Mouse (Mus musculus): ENCODE measurements around the gene Lad1. TPM values are rescaled to one million over a fixed set of nuclear protein-coding genes. Genes with fewer than 3 reads are reported as not detected.

Gene Lad1
- polyA plus RNA-seq, 1 experiment from 2014 or later, result 1.4 TPM

GRCm38 (mm10) chr1:135789815-135790214 lies 28.6 kb upstream of the Lad1 start:
- no peak overlapping the region for H3K4me2 ChIP-seq
- no peak overlapping the region for H3K9ac ChIP-seq
- WGBS, result 9% methylated on average over 5 of the region's 5 CpGs
- H3K27ac ChIP-seq, result no peak overlapping the region
- H3K9me3 ChIP-seq, result no peaks in the 10 kb centered on the region
- no peaks in the 10 kb centered on the region; the same call in 1 of the 2 replicates for H3K27me3 ChIP-seq (replicated peaks)
- no peak overlapping the region for H3K4me3 ChIP-seq
- no peaks in the 10 kb centered on the region for H3K36me3 ChIP-seq (replicated peaks)
- peaks cover 13% of the 10 kb centered on the region for H3K4me1 ChIP-seq
- ATAC-seq (replicated peaks), result no peak

- 63% methylated on average over 13 of the region's 13 CpGs for WGBS
- no peak overlapping the region for H3K4me3 ChIP-seq
- H3K27ac ChIP-seq, result no peak overlapping the region
- peaks cover 14% of the 10 kb centered on the region for H3K4me1 ChIP-seq
- no peaks in the 10 kb centered on the region for H3K9me3 ChIP-seq
- no peak for ATAC-seq (replicated peaks)
- no peak overlapping the region for H3K9ac ChIP-seq
- H3K4me2 ChIP-seq, result no peak overlapping the region
- H3K36me3 ChIP-seq (replicated peaks), result no peaks in the 10 kb centered on the region
- no peaks in the 10 kb centered on the region; the same call in 1 of the 2 replicates for H3K27me3 ChIP-seq (replicated peaks)
Observed at GRCm38 (mm10) chr1:135792143-135792939, 26.1 kb upstream of the Lad1 start.

DNA sequence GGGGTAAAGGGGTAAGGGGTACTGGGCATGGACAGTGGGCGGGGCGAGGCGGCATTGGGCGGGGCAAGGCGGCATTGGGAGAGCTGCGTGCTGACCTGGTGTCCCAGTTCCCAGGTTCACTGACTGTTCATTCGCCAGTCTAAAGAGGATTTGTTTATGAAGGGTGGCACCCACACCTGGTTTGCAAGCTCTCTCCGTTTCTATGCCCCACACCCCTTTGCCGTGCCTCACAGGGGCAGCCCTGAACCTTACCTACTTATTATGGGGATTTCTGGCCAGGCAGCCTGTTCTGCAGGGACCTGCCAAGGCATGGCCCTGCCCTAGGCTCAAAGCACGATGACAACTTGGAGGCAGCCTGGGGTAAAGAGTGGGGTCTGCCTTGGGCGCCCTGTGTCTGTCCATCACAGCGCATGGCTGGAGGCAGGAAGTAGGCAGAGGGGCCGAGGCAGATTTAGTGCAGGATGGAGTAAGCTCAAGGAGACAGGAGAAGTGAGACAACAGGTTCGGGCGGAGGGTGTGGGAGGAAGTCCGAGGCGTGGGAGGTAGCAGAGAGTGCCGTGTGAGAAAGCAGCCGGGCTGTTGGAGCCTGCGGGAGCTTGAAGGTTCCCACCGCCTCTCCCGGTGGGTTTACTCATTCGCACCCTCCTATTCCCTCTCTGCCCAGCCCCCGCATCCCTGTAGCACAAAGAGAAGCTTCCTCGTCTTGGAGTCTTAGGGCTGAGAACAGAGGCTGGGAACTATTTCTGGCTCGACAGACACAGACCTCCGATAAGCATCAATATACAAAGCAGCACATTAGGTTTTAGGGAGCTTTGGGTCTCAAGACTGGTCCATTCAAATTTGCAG lies 24.8 kb upstream of the Lad1 start:
- Histone ChIP-seq H3K27me3 (replicated peaks) (no peaks in the 10 kb centered on the region; the same call in 1 of the 2 replicates), H3K4me2 (peak overlapping the region; percentile 45), H3K4me1 (peaks cover 14% of the 10 kb centered on the region), H3K4me3 (peak overlapping the region; percentile 20), H3K27ac (no peak overlapping the region), H3K36me3 (replicated peaks) (no peaks in the 10 kb centered on the region), H3K9me3 (no peaks in the 10 kb centered on the region), H3K9ac (0 out of 2 replicates have a peak overlapping the region, but pooled peaks have one; percentile 12)
- 13% methylated on average over 27 of the region's 27 CpGs for WGBS
- ATAC-seq (replicated peaks), result no peak; the same call in 1 of the 2 replicates

DNA sequence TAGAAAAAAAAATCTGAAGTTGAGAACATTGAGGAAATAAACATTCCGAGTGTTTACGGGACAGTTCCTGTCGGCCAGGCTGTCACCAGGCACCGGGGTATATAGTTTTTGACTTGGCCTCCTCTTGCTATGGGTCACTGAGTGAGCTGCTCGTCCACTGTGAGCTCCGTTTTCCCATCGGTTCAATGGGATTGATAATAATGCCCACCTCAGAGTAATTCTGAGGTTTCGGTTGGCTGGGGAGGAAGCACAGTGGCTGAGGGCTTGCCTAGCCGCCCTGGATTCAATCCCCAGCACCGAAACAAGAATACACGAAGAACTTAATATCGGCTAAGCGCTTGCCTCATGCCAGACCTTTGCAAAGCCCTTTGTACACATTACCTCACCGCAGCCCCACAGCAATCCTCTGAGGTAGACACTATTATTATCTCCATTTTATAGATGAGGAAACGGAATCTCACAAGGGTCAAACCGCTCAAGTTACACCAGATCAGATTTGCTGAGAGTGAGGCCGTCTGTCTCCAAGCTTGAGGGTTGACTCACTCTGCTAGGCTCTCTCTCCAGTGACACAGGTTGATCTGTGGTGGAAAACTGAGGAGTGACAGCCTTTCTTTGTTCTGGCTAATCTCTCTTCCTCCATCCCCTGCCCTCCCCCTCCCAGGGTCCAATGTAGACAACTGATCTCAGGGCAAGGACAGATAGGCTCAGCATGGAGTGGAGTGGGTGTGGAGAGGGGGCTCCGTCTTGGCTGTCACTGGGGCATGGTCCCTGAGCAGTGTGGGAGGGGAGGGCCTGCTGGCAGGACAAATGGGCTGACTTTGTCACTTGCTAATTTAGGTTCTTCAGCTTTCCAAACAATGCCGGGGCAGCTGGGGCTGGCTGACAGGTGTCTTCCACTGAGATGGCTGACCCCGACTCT lies 23.9 kb upstream of the Lad1 start:
- Histone ChIP-seq H3K4me2 (peak overlapping the region; percentile 45), H3K27ac (no peak overlapping the region), H3K4me1 (peaks cover 14% of the 10 kb centered on the region), H3K27me3 (replicated peaks) (no peaks in the 10 kb centered on the region; the same call in 1 of the 2 replicates), H3K36me3 (replicated peaks) (no peaks in the 10 kb centered on the region), H3K4me3 (no peak overlapping the region), H3K9ac (no peak overlapping the region), H3K9me3 (no peaks in the 10 kb centered on the region)
- 21% methylated on average over 20 of the region's 20 CpGs for WGBS
- no peak for ATAC-seq (replicated peaks)

GRCm38 (mm10) chr1:135798492-135798891 lies 19.9 kb upstream of the Lad1 start:
- Histone ChIP-seq H3K27me3 (replicated peaks) (0 out of 2 replicates have a peak, but pooled peaks cover 2% of the 10 kb centered on the region), H3K9me3 (no peaks in the 10 kb centered on the region), H3K27ac (no peak overlapping the region), H3K36me3 (replicated peaks) (no peaks in the 10 kb centered on the region), H3K4me1 (peaks cover 20% of the 10 kb centered on the region), H3K9ac (no peak overlapping the region), H3K4me3 (no peak overlapping the region), H3K4me2 (no peak overlapping the region)
- ATAC-seq (replicated peaks), result no peak
- 80% methylated on average over 1 of the region's 1 CpGs for WGBS

- Histone ChIP-seq H3K27ac (no peak overlapping the region), H3K4me1 (peaks cover 13% of the 10 kb centered on the region), H3K4me2 (no peak overlapping the region), H3K4me3 (no peak overlapping the region), H3K27me3 (replicated peaks) (0 out of 2 replicates have a peak, but pooled peaks cover 2% of the 10 kb centered on the region), H3K36me3 (replicated peaks) (no peaks in the 10 kb centered on the region), H3K9me3 (no peaks in the 10 kb centered on the region), H3K9ac (no peak overlapping the region)
- 76% methylated on average over 8 of the region's 8 CpGs for WGBS
- no peak for ATAC-seq (replicated peaks)
Observed at GRCm38 (mm10) chr1:135799109-135799627, 19.2 kb upstream of the Lad1 start.

- H3K9me3 ChIP-seq, result no peaks in the 10 kb centered on the region
- H3K4me3 ChIP-seq, result no peak overlapping the region
- ATAC-seq (replicated peaks), result no peak; the same call in 1 of the 2 replicates
- no peaks in the 10 kb centered on the region for H3K36me3 ChIP-seq (replicated peaks)
- peaks cover 7% of the 10 kb centered on the region for H3K4me1 ChIP-seq
- no peak overlapping the region for H3K9ac ChIP-seq
- WGBS, result 46% methylated on average over 8 of the region's 8 CpGs
- no peak overlapping the region for H3K4me2 ChIP-seq
- H3K27ac ChIP-seq, result no peak overlapping the region
- 0 out of 2 replicates have a peak, but pooled peaks cover 2% of the 10 kb centered on the region for H3K27me3 ChIP-seq (replicated peaks)
Observed at GRCm38 (mm10) chr1:135800192-135800950, 18.0 kb upstream of the Lad1 start.

DNA sequence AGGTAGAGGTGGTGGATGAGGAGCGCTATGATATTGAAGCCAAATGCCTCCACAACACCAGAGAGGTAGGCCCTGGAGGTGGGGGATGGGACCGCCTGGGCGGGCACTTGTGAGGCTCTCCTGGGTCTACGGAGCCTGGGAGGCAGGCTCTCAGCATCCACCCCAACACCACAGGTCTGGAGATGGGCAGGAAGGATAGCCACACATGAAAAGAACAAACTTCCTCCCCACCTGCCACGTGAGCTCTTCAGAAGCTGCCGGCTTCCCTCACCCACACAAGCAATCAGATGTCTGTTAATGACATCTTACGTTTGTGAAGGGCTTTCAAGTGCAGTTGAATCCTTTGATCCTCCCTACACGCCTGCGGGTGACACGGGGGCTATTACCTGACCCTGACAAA lies 10.9 kb upstream of the Lad1 start:
- no peaks in the 10 kb centered on the region for H3K9me3 ChIP-seq
- ATAC-seq (replicated peaks), result no peak
- 0 out of 2 replicates have a peak, but pooled peaks cover under 1% of the 10 kb centered on the region for H3K27me3 ChIP-seq (replicated peaks)
- no peak overlapping the region for H3K4me3 ChIP-seq
- 53% methylated on average over 10 of the region's 10 CpGs for WGBS
- no peak overlapping the region for H3K4me2 ChIP-seq
- H3K27ac ChIP-seq, result no peak overlapping the region
- no peaks in the 10 kb centered on the region for H3K4me1 ChIP-seq
- no peaks in the 10 kb centered on the region for H3K36me3 ChIP-seq (replicated peaks)
- H3K9ac ChIP-seq, result no peak overlapping the region

GRCm38 (mm10) chr1:135810180-135810579 lies 8.2 kb upstream of the Lad1 start:
- Histone ChIP-seq H3K9ac (no peak overlapping the region), H3K27ac (no peak overlapping the region), H3K36me3 (replicated peaks) (no peaks in the 10 kb centered on the region), H3K4me1 (no peaks in the 10 kb centered on the region), H3K9me3 (no peaks in the 10 kb centered on the region), H3K4me3 (no peak overlapping the region), H3K27me3 (replicated peaks) (no peaks in the 10 kb centered on the region), H3K4me2 (no peak overlapping the region)
- no peak for ATAC-seq (replicated peaks)
- 86% methylated on average over 2 of the region's 2 CpGs for WGBS

- Histone ChIP-seq H3K9ac (no peak overlapping the region), H3K9me3 (no peaks in the 10 kb centered on the region), H3K36me3 (replicated peaks) (no peaks in the 10 kb centered on the region), H3K27me3 (replicated peaks) (peaks cover 4% of the 10 kb centered on the region; the same call in 1 of the 2 replicates), H3K4me2 (no peak overlapping the region), H3K4me3 (no peak overlapping the region), H3K4me1 (no peaks in the 10 kb centered on the region), H3K27ac (no peak overlapping the region)
- ATAC-seq (replicated peaks), result peak; percentile 57; the same call in 1 of the 2 replicates
- 23% methylated on average over 7 of the region's 7 CpGs for WGBS
Observed at GRCm38 (mm10) chr1:135811016-135811646, 7.3 kb upstream of the Lad1 start.
